In the genomic region with DNA sequence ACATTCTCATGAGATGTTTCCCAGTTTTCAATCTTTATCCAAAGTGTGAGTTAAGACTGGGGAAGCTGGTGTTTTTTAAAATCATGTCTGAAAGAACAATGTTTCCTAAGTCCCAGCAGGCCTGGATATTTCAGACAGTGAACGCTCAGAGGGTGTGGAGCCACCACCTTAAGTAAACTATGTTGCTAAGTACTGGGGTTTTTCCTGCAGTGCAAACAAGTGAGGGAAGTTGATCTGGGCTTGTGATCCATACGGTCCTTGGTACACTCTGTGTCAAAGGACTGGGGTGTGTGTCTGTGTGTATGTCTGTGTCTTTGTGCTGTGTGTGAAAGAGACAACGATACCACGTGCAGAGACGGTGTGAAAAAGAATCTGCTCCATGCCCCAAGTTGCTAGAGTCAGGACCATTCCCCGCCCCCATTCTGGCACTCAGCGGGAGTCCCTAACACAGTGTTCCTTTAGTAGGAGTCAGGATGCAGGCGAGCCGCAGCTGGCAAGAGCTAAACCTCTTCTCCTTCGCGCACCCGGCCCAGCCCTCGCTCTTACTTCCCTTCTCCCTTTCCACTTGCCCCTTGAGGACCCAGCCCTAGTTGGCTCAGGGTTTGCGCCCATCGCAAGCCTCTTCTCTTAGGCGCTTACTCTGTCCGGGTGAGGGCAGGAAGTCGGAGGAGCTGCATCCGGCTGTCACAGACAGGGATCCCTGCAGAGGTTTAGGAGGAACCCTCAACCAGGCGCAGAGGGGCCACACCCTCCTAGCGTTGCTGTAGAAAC, we compare ENCODE assay signal across 8 mouse cellular contexts. TPM values are rescaled to one million over a fixed set of nuclear protein-coding genes. Genes with fewer than 3 reads are reported as not detected.
DNase-seq lines count a peak whose midpoint lies in the region; ATAC-seq and TF ChIP-seq lines count a peak whose summit lies in the region.

TSS of gene Dyrk4 (minus strand) at position 729 of the 771 bp plus-strand sequence.

- no peak for TF ChIP-seq POLR2A in limb, embryonic 14.5 days (IDR thresholded peaks at IDR 0.05; ENCODE audit: borderline replicate concordance, extremely low read depth, insufficient read depth, insufficient read length)

- H3K4me2 ChIP-seq in embryonic facial prominence, embryonic 13.5 days = peak within 1 kb of the TSS; percentile 39
- H3K4me2 ChIP-seq in limb, embryonic 14.5 days (replicated peaks; ENCODE audit: low read depth, low read length, severe bottlenecking) = peak within 1 kb of the TSS; percentile 34
- peak within 1 kb of the TSS; percentile 41 for H3K4me2 ChIP-seq in midbrain, embryonic 14.5 days (ENCODE audit: low read length)

- 0 out of 2 replicates have a peak, but pooled peaks cover 3% of the 10 kb centered on the region for H3K4me1 ChIP-seq in embryonic facial prominence, embryonic 13.5 days
- no peaks in the 10 kb centered on the region for H3K4me1 ChIP-seq in limb, embryonic 14.5 days (ENCODE audit: control insufficient read depth, insufficient read depth, low read length)
- H3K4me1 ChIP-seq in midbrain, embryonic 14.5 days (ENCODE audit: control insufficient read depth, insufficient read depth, low read length) = no peaks in the 10 kb centered on the region

- peaks cover 37% of the 10 kb centered on the region for H3K36me3 ChIP-seq in embryonic facial prominence, embryonic 13.5 days
- H3K36me3 ChIP-seq in limb, embryonic 14.5 days (ENCODE audit: control insufficient read depth, insufficient read depth, low read length) = peaks cover 27% of the 10 kb centered on the region
- H3K36me3 ChIP-seq in midbrain, embryonic 14.5 days (ENCODE audit: control insufficient read depth, insufficient read depth, low read length) = peaks cover 23% of the 10 kb centered on the region

- ATAC-seq in embryonic facial prominence, embryonic 13.5 days (ENCODE audit: insufficient number of reproducible peaks, insufficient read depth, low FRiP score, low TSS enrichment, low read depth) = 0 out of 2 replicates have a peak, but pooled peaks have one; percentile 26
- 0 out of 2 replicates have a peak, but pooled peaks have one; percentile 19 for ATAC-seq in limb, embryonic 14.5 days (ENCODE audit: low FRiP score, low read depth)
- no peak for ATAC-seq in midbrain, embryonic 14.5 days (ENCODE audit: low FRiP score, low TSS enrichment)

- H3K27me3 ChIP-seq in embryonic facial prominence, embryonic 13.5 days = no peaks in the 10 kb centered on the region
- H3K27me3 ChIP-seq in limb, embryonic 14.5 days (ENCODE audit: control insufficient read depth, insufficient read depth, low read length) = no peaks in the 10 kb centered on the region
- H3K27me3 ChIP-seq in midbrain, embryonic 14.5 days (ENCODE audit: control insufficient read depth, insufficient read depth, low read length) = no peaks in the 10 kb centered on the region

- WGBS in embryonic facial prominence, embryonic 13.5 days = 16% methylated on average over 21 of the region's 21 CpGs
- 19% methylated on average over 21 of the region's 21 CpGs for WGBS in limb, embryonic 14.5 days
- WGBS in midbrain, embryonic 14.5 days = 7% methylated on average over 21 of the region's 21 CpGs

- intact Hi-C loops in heart, postnatal 14 days (cut with DNase I) = no loop called here

- no peaks in the 10 kb centered on the region for H3K9me3 ChIP-seq in embryonic facial prominence, embryonic 13.5 days
- H3K9me3 ChIP-seq in limb, embryonic 14.5 days (ENCODE audit: control insufficient read depth, low read length) = no peaks in the 10 kb centered on the region
- no peaks in the 10 kb centered on the region for H3K9me3 ChIP-seq in midbrain, embryonic 14.5 days (ENCODE audit: control insufficient read depth, low read length)

- H3K9ac ChIP-seq in embryonic facial prominence, embryonic 13.5 days = peak within 1 kb of the TSS; percentile 53
- peak within 1 kb of the TSS; percentile 34 for H3K9ac ChIP-seq in limb, embryonic 14.5 days (ENCODE audit: low read depth, low read length, severe bottlenecking)
- H3K9ac ChIP-seq in midbrain, embryonic 14.5 days (replicated peaks; ENCODE audit: low read length) = peak within 1 kb of the TSS; percentile 36; the same call in 1 of the 2 replicates

- H3K27ac ChIP-seq in embryonic facial prominence, embryonic 13.5 days = no peak within 1 kb of the TSS
- no peak within 1 kb of the TSS for H3K27ac ChIP-seq in limb, embryonic 14.5 days (replicated peaks; ENCODE audit: low read depth, low read length)
- H3K27ac ChIP-seq in midbrain, embryonic 14.5 days (replicated peaks; ENCODE audit: low read depth, low read length) = no peak within 1 kb of the TSS

- peak within 1 kb of the TSS; percentile 8 for H3K4me3 ChIP-seq in embryonic facial prominence, embryonic 13.5 days
- no peak within 1 kb of the TSS for H3K4me3 ChIP-seq in limb, embryonic 14.5 days (replicated peaks; ENCODE audit: low read length)
- H3K4me3 ChIP-seq in midbrain, embryonic 14.5 days (replicated peaks; ENCODE audit: low read depth, low read length) = 0 out of 2 replicates have a peak within 1 kb of the TSS, but pooled peaks have one; percentile 12

- DNase-seq in right cerebral cortex, postnatal 10 days (ENCODE audit: low spot score in 2 of 2) = peak; percentile 49 to 57
- no peak for DNase-seq in right cerebral cortex, adult 18-20 months
- DNase-seq in heart, postnatal 14 days = peak; percentile 40
- peak; percentile 9 for DNase-seq in limb, embryonic 14.5 days (ENCODE audit: low spot score)
- peak; percentile 26 for DNase-seq in midbrain, embryonic 14.5 days
- peak; percentile 13 for DNase-seq in yolk sac, embryonic 10.5 days (ENCODE audit: low spot score)
- no peak for DNase-seq in adrenal gland, adult 2 months

RNA-seq across cellular contexts. Expression of gene Dyrk4, which starts in this region (rescaled TPM):
- polyA plus RNA-seq in embryonic facial prominence, embryonic 13.5 days (2015; fragmentation: Nextera tagmentation; extraction: Ambion mirVana) = 0.10 and 0.36 TPM in 2 replicates
- not detected for total RNA-seq in heart, postnatal 14 days (2021)
- 0.03 and 0.08 TPM in 2 replicates for polyA plus RNA-seq in limb, embryonic 14.5 days (2012; rRNA removed)
- not detected in 2 replicates for polyA plus RNA-seq in limb, embryonic 14.5 days (2014; fragmentation: Nextera tagmentation; extraction: Ambion mirVana)
- not detected in 2 replicates for polyA plus RNA-seq in midbrain, embryonic 14.5 days (2014; fragmentation: Nextera tagmentation; extraction: Ambion mirVana)
- total RNA-seq in adrenal gland, adult 2 months (2021) = not detected
- not detected in 2 replicates for polyA plus RNA-seq in adrenal gland, adult 2 months (2012; rRNA removed)

Comparison
In these comparisons a context has a peak if more than half of its experiments do, and no peak if none do; other contexts are left out.
1. DNase-seq: peak in right cerebral cortex, postnatal 10 days (2 of 2) and yolk sac, embryonic 10.5 days (single experiment); none in right cerebral cortex, adult 18-20 months (single experiment) and adrenal gland, adult 2 months (single experiment).
2. Peak in ATAC-seq, H3K4me3 ChIP-seq, H3K9ac ChIP-seq and H3K4me2 ChIP-seq in embryonic facial prominence, embryonic 13.5 days; RNA of the gene not detected or under 1 TPM.
3. Peak in DNase-seq in heart, postnatal 14 days; RNA of the gene not detected or under 1 TPM.
4. Peak in DNase-seq, ATAC-seq, H3K9ac ChIP-seq and H3K4me2 ChIP-seq in limb, embryonic 14.5 days; RNA of the gene not detected or under 1 TPM.
5. Peak in DNase-seq, H3K4me3 ChIP-seq, H3K9ac ChIP-seq and H3K4me2 ChIP-seq in midbrain, embryonic 14.5 days; RNA of the gene not detected or under 1 TPM.
6. Peak in every context shown above with its lines, with median percentiles within 50 percentile points of each other: H3K4me2 ChIP-seq and H3K9ac ChIP-seq.